Mouse (Mus musculus) cerebellum, adult 2 months (tissue): ENCODE data around the gene Glrx5.

ENCODE experiments used
- CTCF ChIP-seq: fragments of 200-500 bp; IDR thresholded peaks from 2 replicates; pipeline ENCODE4 v1.5.1; 2011; ENCODE audit warnings: low read depth, mild to moderate bottlenecking, control low read depth, low read length, moderate library complexity, borderline replicate concordance; ENCODE audit not compliant: insufficient read depth
- POLR2A ChIP-seq: fragments of 200-500 bp; IDR thresholded peaks from 2 replicates; pipeline ENCODE4 v1.6.1; 2011; ENCODE audit warnings: low read length, control low read depth, borderline replicate concordance; ENCODE audit not compliant: insufficient read depth

DNA sequence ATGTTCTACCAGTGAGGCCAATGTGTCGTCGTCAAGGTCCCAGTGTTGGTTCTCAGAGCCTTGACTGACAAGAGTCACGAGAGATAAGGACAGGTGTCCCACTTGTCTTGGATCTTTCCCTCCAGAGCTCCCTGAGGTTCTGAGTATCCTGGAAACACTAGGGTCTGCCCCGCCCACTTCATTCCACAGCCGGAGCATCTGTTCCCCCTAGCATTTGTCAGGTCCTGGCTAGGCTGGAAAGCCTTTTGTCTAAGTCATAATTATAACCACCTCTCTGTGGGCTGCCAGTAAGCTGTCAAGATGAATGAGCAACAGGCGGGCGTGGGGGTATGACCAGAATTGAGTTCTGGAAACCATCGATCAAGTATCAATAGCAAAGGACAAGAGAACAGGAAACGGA, 29.3 kb upstream of the Glrx5 start:
- TF ChIP-seq POLR2A = no peak
- no peak for TF ChIP-seq CTCF
